Mouse (Mus musculus) frontal cortex, postnatal 14 days (tissue): ENCODE measurements around the gene Srpk2.
A peak's percentile ranks its signal among the peaks of the same experiment; 100 is the strongest.
"Not testable (repeated sequence)": the region's sequence is repeated elsewhere in the genome, so short reads cannot be mapped to it uniquely, and the experiment has no call there.

Experiments
- DNase-seq, 2 experiments: peaks; one replicate each; pipeline ENCODE4 v3.0.0; 2022; ENCODE audit warnings: low spot score in 2 of 2

Gene Srpk2

DNA sequence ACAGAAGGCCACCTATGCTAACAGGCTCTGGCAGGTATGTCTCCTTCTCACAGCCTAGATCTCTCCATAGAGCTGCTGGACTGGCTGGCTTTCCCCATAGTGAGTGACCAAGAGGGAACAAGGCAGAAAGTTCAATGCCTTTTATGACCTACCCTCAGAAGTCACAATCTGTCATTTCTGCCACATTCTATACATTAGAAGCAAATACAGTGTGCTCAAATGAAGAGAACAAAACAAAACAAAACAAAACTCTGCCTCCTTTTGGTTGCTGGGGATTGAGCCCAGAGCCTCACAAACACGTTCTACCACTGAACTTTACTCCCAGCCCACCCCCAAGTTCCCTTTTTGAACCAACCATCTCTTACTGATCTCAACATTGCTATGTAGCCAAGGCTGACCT lies at the start of gene Srpk2:
Gene Srpk2 (minus strand): TSS at position 101 of the 400 bp plus-strand sequence.
- no peak for DNase-seq

DNA sequence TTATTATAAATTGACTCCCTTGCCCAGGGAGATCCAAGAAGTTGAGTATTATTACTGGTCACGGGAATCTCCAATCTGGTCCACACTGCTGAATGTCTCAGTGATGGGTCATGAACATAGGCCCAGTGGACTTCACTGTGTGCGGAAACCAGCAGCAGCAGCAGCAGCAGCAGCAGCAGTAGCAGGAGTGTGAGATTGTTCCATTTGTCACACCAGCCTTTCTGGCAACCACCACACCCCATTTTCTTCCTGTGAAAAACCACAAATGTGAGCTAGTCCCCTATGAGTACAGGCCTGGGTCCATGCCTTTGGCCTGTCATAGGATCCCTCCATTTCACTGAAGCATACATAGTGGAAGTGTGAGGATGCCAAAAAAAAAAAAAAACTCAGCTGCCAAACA lies 37.5 kb upstream of the Srpk2 start:
- no peak for DNase-seq

DNA sequence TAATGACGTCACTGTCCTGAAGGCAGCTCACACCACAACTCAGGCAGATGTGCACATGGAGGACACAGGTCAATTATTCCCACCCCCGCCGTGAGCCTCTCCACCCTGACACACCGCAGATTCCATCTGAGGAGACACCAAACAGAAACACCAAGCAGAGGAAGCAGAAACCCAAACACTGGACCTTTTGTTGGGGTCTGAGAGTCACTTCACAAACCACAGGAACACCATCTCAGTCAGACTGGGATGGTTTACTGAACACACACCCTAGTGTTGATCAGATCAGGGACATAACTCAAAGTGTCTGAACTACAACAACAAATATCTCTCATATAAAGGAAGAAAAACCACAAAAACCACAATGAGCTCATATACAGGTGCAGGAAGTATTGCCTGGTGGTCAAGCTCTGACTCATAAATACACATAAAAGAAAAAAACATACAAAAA lies 34.5 kb upstream of the Srpk2 start:
- no peak for DNase-seq

DNA sequence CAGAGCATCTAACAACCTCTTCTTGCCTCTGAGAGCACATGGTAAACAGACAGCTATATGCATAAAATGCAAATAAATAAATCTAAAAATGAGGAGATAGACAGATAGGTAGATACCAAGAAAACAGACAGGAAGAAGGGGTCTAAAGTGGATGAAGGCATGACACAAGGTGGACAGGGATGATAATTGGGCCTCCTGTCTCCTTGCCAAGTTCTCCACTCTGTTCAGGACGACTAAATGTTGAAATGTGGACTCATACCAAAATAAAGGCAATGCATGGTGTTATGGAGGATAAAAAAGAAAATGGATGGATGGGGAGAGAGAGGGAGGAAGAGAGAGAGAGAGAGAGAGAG lies 33.7 kb upstream of the Srpk2 start:
- no peak for DNase-seq

DNA sequence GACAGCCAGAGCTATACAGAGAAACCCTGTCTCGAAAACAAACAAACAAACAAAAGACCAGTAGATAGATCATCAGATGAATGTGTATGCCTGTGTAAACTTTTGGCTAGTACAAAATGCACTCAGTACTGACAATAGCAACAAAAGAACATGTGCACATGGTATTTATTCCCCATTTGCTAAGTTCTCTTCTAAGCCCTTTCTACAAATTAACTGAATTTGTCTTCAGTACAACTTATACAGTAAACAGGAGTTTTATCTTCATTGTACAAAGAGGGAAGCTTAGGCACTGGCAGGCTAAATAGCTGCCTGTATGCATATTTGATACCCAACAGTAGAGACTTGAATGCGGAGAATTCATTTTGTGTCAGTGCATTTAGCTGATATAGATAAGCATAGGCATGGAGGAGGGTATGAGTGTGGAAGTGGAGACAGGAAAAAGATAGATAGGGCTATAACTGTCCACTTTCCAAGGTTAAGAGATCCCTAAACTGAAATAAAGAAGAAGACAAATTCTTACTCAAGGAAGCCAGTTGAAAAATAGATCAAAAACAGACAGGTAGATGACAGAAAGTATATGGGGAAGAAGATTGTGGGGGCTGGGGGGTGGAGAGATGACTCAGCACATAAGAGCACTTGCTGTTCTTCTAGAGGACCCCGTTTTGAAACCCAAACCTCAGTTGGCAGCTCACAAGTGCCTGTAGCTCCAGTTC lies 33.2 kb upstream of the Srpk2 start:
- no peak for DNase-seq

DNA sequence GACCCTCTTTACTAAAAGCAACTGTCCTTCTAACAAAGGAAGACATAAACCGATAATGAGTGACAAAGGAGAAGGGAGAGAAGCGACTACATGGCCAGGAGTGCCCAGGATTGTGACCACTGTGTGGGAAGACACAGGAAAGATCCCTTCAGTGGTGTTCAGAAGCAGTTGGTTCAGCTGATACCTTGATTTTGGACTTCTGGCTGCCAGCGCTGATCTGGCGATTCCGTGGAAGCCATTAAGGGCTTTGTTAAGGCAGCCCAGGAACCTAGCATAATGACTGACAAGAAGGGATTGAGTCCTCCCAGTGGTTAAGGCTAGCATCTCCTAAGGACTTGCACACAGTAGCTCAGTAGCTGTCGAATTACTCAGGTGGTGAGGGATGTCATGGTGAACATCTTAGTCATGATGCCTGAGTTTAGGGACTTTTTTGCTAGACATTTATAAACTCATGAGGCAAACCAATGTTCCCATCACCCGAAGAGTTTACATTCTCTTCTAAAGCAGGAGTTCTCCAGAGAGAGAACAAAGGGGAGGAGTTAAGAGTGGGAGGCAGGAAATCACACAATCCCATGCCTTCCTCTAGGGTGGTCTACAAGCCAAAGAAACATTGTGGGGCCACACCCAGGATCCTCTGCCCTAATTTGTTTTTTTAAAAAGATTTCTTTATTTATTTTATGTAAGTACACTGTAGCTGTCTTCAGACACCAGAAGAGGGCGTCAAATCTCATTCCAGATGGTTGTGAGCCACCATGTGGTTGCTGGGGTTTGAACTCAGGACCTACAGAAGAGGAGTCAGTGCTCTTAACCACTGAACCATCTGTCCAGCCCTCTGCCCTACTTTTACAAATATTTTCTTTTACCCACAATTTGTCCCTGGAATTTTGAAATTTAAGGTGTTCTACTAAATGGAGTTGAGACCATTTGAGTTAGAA lies 29.3 kb upstream of the Srpk2 start:
- no peak for DNase-seq

DNA sequence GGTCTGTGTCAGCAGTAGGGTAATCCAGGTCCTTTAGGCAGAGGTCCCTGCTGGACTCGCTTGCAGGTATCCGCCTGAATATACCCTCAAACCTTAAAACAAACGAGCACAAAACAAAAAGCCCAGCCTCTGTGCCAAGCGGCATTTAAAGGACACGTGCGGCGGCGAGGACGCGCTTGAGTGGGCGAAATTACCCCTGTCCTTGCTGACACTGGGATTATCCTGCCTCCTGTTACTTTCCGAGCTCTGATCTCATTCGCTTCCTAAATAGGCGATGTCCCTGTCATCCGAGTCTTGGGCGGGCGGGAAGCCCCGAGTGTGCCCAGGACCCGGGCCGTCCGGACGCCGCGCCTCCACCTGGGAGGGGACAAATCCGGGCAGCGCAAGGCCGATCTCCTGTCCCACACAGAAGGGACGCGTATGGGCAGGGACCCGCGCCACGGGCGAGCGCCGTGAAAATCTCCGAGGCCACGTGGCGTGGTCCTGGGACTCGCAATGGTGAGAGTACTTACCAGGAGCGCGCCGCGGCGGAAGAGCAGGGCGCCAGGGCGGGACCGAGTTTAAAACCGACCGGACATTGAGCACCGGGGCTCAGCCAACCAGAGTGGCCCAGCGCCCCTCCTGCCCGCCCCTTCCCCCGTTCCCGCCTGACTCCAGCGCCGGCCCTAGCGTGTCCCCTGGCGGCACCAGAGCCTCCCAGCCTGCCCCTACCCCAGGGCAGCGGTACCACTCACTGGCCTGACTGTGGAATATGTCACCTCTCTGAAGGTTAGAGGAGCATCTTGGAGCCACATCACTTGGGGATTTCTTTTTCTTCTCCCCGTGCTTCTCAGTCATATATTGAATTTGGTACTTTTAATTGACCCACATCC lies 27.9 kb upstream of the Srpk2 start:
- DNase-seq: peak; percentile 19 to 56

DNA sequence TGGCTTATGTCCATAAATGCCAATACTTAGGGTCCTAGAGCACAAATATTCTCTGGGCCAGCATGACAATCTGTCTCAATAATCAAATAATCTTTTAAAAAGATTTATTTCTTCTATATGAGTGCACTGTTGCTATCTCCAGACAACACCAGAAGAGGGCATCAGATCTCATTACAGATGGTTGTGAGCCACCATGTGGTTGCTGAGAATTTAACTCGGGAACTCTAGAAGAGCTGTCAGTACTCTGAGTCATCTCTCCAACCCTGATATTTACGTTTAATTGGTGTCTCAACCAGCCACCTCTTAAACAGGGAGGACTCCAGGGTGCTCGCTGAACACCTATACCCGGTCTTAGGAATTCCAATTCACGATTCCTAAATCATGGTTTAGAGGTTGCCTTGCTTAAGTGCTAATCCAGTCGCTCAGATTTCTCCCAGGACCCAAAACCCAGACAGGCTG lies 27.3 kb upstream of the Srpk2 start:
- DNase-seq: peak in 1 of 2 experiments; percentile 10

DNA sequence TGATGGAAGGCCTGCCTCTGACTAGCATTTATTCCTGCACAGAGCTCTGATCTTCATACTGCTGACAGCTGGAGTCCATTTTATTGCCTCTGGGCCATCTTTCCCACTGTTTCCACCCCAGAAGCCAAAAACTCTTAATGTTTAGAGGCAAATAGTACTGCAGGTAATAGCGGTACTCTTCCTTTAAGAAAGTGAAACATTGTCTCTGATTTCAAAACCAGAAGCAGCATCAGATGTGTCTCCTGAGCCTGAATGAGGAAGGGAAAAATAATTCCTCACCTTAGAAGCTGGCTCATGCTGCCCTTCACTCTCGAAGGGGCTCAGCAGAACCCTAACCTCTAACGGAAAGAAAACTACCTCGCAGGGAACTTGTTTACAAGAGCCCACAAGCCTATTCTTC lies 26.8 kb upstream of the Srpk2 start:
- no peak for DNase-seq

DNA sequence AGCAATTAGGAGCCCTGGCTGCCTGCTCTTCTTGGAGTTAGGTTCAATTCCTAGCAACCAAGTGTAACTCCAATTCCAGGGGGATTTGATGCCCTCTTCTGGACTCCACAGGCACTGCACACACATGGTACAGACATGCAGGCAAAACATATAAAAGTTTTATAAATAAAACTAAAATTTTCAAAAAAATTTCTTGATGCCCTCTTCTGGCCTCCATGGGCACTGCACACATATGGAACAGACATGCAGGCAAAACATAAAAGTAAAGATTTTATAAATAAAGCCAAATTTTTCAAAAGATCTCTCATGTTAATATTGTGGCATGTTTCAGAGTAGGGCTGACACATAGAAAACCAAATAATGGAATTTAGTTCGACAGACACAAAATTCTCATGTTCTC lies 25.2 kb upstream of the Srpk2 start:
- DNase-seq: no peak

DNA sequence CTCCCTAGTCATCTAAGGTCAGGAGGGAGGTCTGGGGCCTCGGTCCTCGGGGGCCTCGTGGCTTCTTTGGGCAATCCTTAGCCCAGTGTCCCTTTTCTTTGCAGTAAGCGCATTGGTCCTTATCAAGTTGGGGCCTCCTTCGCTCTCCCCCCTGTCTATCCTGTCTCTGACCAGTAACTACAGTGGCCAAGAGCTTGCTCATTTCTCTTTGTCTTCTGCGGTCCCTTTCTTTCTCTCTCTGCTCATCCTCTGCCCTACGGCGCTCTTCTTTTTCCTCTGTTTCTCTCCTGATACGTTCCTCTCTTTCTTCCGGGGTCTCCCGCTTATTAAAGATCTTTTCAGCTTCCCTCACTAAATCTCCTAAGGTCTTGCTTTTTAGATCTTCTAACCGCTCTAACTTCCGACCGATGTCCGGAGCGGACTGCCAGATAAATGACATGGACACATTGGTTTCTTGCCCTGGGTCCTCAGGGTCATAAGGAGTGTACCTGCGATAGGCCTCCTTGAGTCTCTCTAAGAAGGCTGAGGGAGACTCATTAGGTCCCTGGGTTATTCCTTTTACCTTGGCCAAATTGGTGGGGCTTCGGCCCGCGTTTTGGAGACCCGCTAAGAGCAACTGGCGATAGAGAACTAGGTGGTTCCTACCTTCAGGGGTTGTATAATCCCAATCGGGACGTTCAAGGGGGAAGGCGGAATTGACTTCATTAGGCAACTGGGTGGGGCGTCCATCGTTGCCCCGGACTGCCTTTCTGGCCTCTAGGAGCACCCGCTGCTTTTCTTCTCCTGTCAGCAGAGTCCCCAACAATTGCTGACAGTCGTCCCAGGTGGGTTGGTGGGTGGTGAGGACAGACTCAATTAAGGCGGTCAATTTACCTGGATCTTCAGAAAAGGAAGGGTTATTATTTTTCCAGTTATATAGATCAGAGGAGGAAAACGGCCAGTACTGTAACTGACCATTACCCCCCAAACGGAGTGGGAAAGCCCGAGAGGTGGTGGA lies 22.5 kb upstream of the Srpk2 start:
- DNase-seq: not testable (repeated sequence)

DNA sequence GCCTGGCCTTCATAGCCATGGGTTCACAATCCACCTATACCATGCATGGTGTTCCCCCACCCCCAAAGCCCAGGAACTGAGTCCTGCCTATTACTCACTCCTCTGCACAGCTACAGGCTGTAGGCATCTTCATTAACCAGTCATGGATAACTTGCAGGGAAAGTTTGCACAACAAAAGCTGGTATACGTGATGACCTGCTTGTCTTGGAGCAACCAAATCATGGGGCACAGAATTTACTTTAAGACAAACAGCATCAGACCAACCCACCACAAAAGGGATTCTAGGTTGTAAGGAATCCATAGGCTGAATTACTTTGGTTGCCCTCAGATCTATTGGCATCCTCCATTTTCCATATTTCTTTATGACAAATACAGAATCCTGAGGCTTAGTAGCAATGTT lies 13.0 kb upstream of the Srpk2 start:
- no peak for DNase-seq

DNA sequence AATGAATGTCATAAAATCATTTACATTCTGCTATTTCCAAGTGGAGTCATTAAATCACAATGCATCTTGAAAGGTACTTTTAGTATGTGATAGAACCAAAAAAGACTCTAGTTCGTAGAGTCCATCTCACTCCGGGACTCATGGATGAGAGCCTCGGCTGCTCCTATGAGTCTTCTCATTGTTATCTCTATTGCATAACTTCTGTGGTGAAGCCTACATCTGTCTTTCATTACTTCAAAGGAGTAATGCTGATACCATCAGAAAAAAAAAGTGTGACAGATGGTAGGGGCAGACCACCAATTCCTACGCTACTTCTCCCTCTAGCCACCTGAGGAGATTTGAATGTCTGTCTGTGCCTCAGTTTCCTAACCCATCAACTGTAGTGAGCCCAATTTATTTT lies 986 bp downstream of the Srpk2 start:
- no peak for DNase-seq

DNA sequence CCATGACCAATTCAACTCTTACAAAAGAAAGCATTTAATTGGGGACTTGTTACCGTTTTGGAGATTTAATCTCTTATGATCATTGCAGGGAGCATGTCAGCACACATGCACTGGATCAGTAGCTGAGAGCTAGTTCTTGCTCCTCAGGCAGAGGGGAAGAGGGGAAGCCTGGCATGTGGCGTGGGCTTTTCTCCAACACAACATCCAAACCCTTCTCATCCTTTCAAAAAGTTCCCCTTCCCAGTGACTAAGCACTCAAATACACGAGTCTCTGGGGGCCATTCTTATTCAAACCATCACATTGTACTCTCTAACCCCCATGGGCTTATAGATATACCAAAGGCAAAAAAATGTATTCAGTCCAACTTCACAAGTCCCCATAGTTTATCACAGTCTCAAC lies 5.4 kb downstream of the Srpk2 start:
- DNase-seq: no peak

DNA sequence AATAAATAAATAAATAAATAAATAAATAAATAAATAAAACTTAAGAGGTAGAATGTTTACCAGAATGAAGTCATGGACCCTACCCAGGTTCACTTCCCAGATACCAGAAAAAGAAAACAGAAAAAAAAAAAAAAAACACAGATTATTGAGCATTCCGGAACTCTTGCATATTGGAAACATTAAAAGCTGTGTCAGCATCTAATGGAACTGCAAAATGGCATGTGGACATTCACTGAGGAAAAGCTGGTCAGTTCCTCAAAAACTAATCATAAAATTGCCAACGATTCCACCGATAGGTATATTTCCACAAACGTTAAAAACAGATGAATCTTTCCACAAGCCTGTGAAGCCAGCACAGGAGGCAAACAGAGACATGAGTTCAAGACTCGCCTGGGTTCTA lies 6.5 kb downstream of the Srpk2 start:
- no peak for DNase-seq

DNA sequence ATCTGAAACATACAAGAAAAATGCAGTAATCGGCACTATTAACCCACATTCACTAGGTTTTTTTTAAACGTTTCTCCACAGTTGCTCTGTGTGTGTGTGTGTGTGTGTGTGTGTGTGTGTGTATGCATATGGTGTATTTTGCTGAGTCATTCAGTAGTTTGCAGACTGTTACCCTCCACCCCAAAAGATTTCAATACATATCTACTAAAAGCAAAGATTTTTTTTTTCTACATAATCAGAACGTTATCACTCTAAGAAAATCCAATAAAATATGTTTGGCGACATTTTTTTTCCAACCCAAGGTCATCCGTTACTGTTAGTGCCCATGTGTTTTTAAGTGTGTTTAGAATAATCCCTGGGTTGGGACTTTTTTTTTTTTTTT lies 7.4 kb downstream of the Srpk2 start:
- no peak for DNase-seq

DNA sequence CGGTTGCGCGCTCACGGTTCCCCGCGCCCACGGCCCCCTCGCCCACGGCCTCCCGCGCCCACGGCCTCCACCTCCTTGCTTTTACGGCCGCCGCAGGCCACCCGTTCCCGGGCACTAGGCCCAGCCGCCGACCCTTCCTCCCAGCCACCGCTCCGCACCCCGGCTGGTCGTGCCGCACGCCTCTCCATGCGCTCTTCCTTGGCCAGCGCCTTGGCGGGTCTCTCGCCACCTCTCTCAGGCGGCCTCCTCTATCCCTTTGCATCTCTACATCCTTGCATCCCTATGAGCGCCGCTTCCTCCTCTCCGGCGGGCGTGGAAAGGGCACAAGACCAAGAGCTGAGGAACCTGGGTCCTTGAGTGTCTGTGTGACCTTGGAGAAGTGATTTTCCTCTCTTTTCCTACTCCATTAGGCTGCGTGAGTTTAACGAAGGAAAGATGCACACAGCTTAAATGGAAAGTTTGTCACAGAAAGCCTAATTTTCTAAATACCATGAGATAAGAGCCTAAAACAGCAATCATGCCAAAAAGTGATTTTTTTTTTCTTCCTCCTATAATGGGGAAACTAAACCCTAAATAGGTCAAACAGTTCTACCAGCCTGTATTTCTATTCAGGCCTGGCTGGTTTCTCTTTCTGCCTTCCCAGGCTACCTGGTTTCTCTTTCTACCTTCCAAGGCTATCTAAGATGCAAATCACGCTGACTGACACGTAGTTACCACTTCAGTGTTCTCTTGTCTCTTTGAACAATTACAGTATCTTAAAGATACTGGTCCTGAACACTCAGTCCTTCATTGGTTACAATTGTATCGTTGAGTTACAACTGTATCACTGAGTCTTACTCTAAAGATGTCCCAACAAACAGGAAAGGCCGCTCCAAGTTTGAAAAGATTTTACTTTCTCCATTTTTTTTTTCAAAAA lies 8.0 kb downstream of the Srpk2 start:
- peak; percentile 20 to 35 for DNase-seq

DNA sequence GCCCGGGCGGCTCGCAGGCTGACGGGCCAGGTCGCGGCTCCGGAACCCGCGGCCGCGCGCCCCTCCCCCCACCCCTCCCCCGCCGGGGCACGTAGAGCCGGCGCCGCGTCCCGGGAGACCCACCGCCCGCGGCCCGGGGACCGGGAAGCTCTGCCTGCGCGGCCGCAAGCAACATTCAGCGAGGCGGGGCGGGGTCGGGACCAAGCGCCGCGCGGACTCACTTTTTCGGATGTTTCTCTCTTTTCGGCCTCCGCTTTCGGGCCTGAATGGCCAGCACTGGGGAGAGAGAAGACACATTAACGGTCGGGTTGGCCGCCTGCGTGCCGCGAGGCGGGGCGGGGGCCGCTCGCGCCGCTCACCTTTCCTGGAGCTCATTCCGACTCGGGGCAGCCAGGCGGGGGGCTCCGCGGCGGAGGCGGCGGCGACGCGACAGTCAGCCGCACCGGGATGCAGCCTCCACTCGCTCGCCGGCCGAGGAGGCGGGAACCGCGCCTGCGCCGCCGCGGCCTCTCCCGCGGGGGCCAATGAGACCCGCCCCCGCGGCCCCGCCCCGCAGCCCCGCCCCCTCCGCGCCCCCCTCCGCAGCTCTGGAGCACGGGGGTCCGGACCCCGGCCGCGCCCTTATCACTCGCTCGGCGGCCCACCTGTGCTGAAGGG lies 8.8 kb downstream of the Srpk2 start:
- peak; percentile 18 to 50 for DNase-seq

DNA sequence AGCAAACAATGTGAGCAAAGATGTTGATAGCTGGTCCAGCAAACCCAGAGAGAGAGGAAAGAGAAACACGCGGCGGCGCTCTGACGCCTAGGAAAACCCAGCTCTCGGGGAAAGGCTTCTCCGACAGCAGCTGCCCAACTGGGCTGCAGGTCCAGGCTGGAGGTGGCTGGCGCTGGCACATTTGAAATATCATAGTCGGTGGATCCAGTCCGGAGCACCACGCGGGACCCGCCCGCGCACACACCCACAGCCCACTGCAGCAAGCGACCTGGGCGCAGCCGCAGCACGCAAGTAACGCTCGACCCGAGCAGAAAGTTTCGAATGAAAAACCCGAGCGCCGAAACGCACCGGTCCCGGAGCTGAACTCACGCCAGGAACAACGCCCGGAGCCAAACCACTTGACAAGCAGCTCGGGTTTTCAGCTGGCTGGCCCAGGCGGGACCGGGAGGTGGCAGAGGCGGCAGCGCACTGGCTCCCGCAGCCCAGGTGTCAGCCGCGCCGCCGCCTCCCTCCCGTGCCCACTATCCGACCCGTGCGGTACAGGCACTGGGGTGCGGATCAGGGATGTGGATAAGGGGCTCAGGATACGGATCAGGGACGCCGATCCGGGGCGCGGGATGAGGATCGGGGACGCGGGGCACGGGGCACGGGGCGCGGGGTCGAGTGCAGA lies 9.5 kb downstream of the Srpk2 start:
- DNase-seq: peak; percentile 49 to 62
